Mouse (Mus musculus) midbrain, postnatal 0 days (tissue): ENCODE data around the gene Crlf1. TPM values are rescaled to one million over a fixed set of nuclear protein-coding genes. Genes with fewer than 3 reads are reported as not detected.

ENCODE experiments used
- ATAC-seq: fragments of 200-750 bp; cut with Nextera tagmentation; 2 replicates; pipeline ENCODE4 v1.8.0; 2017; ENCODE audit warnings: moderate number of reproducible peaks, mild to moderate bottlenecking, moderate TSS enrichment, moderate library complexity; ENCODE audit not compliant: low FRiP score
- DNase-seq: peaks from one replicate; pipeline ENCODE4 v3.0.0-alpha.2; 2015; ENCODE audit warnings: low spot score
- H3K27ac ChIP-seq: fragments of 300-500 bp; sonication (generic); 2 replicates; pipeline ENCODE4 v1.5.1; 2014; ENCODE audit warnings: low read depth, mild to moderate bottlenecking, low read length, mixed read lengths
- H3K27me3 ChIP-seq: fragments of 300-500 bp; sonication (generic); 2 replicates; pipeline ENCODE4 v1.6.1; 2014; ENCODE audit warnings: low read length, control low read depth, mixed read lengths; ENCODE audit not compliant: insufficient read depth
- H3K36me3 ChIP-seq: fragments of 300-500 bp; sonication (generic); 2 replicates; pipeline ENCODE4 v1.6.1; 2014; ENCODE audit warnings: low read length, control low read depth, mixed read lengths; ENCODE audit not compliant: insufficient read depth
- H3K4me1 ChIP-seq: fragments of 300-500 bp; sonication (generic); 2 replicates; pipeline ENCODE4 v1.6.1; 2014; ENCODE audit warnings: mild to moderate bottlenecking, control low read depth, antibody characterized with exemption, low read length, mixed read lengths; ENCODE audit not compliant: insufficient read depth
- H3K4me2 ChIP-seq: fragments of 300-500 bp; sonication (generic); 2 replicates; pipeline ENCODE4 v1.6.1; 2014; ENCODE audit warnings: low read depth, mild to moderate bottlenecking, low read length, mixed read lengths; ENCODE audit not compliant: poor library complexity, severe bottlenecking
- H3K4me3 ChIP-seq: fragments of 300-500 bp; sonication (generic); 2 replicates; pipeline ENCODE4 v1.5.1; 2014; ENCODE audit warnings: low read depth, mild to moderate bottlenecking, low read length, moderate library complexity
- H3K9ac ChIP-seq: fragments of 300-500 bp; sonication (generic); replicated peaks from 2 replicates; pipeline ENCODE4 v1.6.1; 2014; ENCODE audit warnings: mild to moderate bottlenecking, low read length, moderate library complexity, mixed read lengths; ENCODE audit not compliant: poor library complexity, severe bottlenecking
- H3K9me3 ChIP-seq: fragments of 300-500 bp; sonication (generic); 2 replicates; pipeline ENCODE4 v1.6.1; 2016; ENCODE audit warnings: low read length, control low read depth
- CTCF ChIP-seq: IDR thresholded peaks from 2 replicates; pipeline ENCODE4 v1.5.1; 2016; ENCODE audit warnings: antibody characterized with exemption, mild to moderate bottlenecking
- WGBS: fragments of 180-500 bp; shearing (Covaris S2); extraction: QIAGEN DNeasy Blood & Tissue Kit; methylation state at CpG from one replicate; pipeline ENCODE4 v1.1.7; 2014; 5-methylcytosine and 5-hydroxymethylcytosine counted together
- polyA plus RNA-seq: library from polyadenylated mRNA; unstranded; fragments of >200 nt; fragmentation: Nextera tagmentation; extraction: Ambion mirVana; gene quantifications from 2 replicates; pipeline ENCODE4 v1.2.1, GENCODE M21; 2015
- total RNA-seq: library from RNA; depleted of rRNA; stranded (reverse); fragments of >200 nt; gene quantifications from 2 replicates; pipeline ENCODE4 v1.2.3, GENCODE M21; 2014

The Crlf1 gene
- total and polyA plus RNA-seq, 2 experiments from 2014 or later = 4.1 to 10.9 TPM

DNA sequence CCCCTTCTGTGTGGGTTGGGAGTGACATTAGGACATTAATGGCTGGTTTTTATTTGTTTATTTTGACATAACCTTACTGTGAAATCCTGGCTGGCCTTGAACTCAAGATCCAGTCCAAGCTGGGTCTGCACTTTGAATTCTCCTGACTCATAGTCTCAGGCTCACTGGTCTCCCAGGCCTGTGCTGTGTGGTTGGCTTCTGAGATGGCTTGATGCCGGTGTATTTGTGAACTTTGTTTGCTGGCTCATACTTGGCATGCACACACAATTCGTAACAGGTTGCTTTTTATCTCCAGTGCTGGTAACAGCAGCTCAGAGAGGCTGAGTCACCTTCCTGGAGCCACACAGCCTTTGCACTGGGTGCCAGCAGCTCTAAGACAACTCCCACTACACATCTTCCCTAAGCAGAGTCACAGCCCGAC lies 36.8 kb downstream of the Crlf1 start:
- H3K27ac ChIP-seq = no peak overlapping the region
- H3K4me1 ChIP-seq = peaks cover 3% of the 10 kb centered on the region; the same call in 1 of the 2 replicates
- H3K9ac ChIP-seq = no peak overlapping the region
- WGBS = 96% methylated on average over 3 of the region's 3 CpGs
- H3K9me3 ChIP-seq = no peaks in the 10 kb centered on the region
- ATAC-seq = no peak
- no peak for TF ChIP-seq CTCF
- H3K27me3 ChIP-seq = no peaks in the 10 kb centered on the region
- H3K36me3 ChIP-seq = peaks cover 35% of the 10 kb centered on the region
- no peak overlapping the region for H3K4me3 ChIP-seq
- no peak for DNase-seq
- no peak overlapping the region for H3K4me2 ChIP-seq

DNA sequence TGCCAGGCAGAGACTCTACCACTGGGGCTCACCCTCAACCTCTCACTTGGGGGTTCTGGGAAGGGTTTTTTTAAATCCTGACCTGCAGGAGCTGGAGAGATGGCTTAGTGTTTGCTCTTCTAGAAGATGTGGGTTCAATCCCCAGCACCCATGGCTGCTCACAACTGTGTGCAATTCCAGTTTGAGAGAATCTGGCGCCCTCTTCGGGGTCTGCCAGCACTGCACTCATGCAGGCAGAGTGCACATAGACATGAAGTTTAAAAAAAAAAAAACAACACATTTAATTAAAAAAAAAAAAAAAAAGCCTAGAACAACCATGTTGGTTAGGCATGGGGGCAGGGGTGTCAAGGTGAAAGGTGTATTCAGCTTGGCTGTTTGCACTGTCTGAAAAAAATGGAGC lies 37.4 kb downstream of the Crlf1 start:
- peaks cover 3% of the 10 kb centered on the region; the same call in 1 of the 2 replicates for H3K4me1 ChIP-seq
- H3K36me3 ChIP-seq = peaks cover 40% of the 10 kb centered on the region
- no peak overlapping the region for H3K4me2 ChIP-seq
- H3K27ac ChIP-seq = no peak overlapping the region
- H3K4me3 ChIP-seq = no peak overlapping the region
- TF ChIP-seq CTCF = peak; percentile 38
- 90% methylated on average over 2 of the region's 2 CpGs for WGBS
- ATAC-seq (no peak), DNase-seq (no peak)
- H3K9ac ChIP-seq = no peak overlapping the region
- no peaks in the 10 kb centered on the region for H3K27me3 ChIP-seq
- no peaks in the 10 kb centered on the region for H3K9me3 ChIP-seq

DNA sequence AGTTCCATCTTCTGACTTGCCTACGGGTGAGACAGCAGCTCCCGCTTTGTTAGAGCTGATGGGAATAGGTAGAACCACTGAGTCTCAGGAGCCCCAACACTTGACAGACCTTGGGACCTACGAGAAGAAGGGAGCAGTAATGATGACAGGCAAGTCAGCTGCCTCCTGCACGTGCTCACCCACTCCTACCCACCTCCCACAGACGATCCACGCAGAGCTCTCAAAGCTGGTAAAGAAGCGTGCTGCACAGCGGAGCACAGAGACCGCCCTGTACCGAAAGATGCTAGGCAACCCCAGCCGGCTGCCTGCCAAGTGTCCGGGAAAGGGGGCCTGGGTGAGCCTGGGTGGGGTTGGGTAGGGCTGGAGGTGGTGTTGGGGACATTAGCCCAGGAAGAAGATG lies 41.3 kb downstream of the Crlf1 start:
- Histone ChIP-seq H3K4me1 (0 out of 2 replicates have a peak, but pooled peaks cover 3% of the 10 kb centered on the region), H3K27ac (no peak overlapping the region), H3K9ac (no peak overlapping the region), H3K27me3 (no peaks in the 10 kb centered on the region), H3K36me3 (peaks cover 51% of the 10 kb centered on the region), H3K9me3 (no peaks in the 10 kb centered on the region), H3K4me3 (no peak overlapping the region), H3K4me2 (no peak overlapping the region)
- WGBS = 94% methylated on average over 12 of the region's 12 CpGs
- DNase-seq (no peak), ATAC-seq (no peak)
- no peak for TF ChIP-seq CTCF

DNA sequence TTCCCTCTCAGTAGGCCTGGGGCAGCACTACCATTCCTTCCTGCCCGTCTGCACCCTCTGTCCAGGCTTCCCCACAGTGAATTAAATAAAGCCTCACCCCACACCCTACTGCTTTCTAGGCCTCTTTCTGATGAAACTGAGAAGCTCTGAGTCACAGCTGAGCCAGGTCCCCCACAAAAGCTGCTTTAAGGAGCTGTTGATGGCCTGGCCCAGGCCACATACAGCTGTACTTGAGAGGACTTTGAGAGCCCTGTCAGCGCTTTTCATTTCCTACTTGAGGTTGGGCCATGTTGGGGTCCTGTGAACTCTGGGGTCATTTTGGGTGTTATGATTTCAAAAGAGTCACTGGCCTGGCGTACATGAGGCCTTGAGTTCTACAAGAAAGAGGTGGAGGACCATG lies 42.3 kb downstream of the Crlf1 start:
- H3K9ac ChIP-seq = no peak overlapping the region
- H3K4me2 ChIP-seq = no peak overlapping the region
- H3K4me1 ChIP-seq = peaks cover 6% of the 10 kb centered on the region; the same call in 1 of the 2 replicates
- H3K27me3 ChIP-seq = no peaks in the 10 kb centered on the region
- TF ChIP-seq CTCF = no peak
- H3K9me3 ChIP-seq = no peaks in the 10 kb centered on the region
- WGBS = 95% methylated on average over 3 of the region's 3 CpGs
- no peak overlapping the region for H3K4me3 ChIP-seq
- no peak for DNase-seq
- no peak overlapping the region for H3K27ac ChIP-seq
- ATAC-seq = no peak
- H3K36me3 ChIP-seq = peaks cover 45% of the 10 kb centered on the region

DNA sequence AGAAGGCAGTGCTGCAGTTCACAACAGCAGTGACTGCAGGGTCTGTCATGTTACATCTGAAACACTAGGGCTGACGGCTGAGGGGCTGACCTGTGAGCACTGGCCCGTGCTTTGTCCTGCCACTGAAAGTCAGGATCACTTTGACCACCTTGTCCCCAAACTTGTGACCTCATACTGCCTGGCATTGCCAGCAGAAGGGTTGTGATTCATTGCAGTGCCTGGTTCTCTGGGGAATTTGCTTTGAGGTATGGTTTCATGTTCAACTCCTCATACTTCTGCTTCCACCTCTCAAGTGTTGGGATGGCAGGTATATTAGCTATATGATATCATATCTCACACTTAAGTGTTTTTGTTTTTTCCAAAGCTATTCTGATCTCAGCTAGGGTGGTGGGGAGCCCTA lies 42.7 kb downstream of the Crlf1 start:
- no peak for ATAC-seq

DNA sequence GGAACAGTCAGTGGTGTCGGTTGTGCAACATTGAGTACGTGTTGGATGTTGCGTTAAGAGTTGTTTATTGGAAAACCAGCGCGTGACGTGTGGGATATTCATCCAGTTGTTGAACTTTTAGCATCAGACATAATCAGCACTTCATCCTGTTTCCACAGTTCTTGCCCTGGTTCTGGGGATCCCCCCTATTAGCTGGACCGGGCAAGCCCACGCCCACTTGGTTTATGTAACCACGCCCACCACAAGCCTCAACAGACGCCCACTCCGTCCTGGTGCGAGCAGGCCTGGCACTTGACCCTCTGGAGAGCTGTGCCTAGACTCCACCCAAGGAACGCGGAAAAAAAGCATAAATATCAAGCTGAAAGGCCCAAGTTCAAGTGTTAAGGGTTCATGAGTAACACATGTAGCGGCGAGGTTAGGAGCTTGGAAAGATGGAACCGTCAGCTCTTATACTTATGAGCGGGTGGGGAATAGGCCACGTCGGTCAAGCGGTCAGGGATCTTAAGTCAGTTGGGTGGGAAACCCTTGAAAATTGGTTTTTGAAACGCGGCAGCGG lies 45.1 kb downstream of the Crlf1 start:
- Histone ChIP-seq H3K4me2 (peak overlapping the region; percentile 95), H3K36me3 (peaks cover 25% of the 10 kb centered on the region), H3K4me1 (peaks cover 16% of the 10 kb centered on the region), H3K27ac (peak overlapping the region; percentile 90), H3K9ac (peak overlapping the region; percentile 62), H3K9me3 (no peaks in the 10 kb centered on the region), H3K27me3 (no peaks in the 10 kb centered on the region), H3K4me3 (peak overlapping the region; percentile 82)
- no peak for ATAC-seq
- no peak for TF ChIP-seq CTCF
- DNase-seq = peak; percentile 48
- WGBS = 15% methylated on average over 24 of the region's 24 CpGs

More for the DNA sequence above, 42.7 kb downstream of the Crlf1 start:
- WGBS = 85% methylated on average over 2 of the region's 2 CpGs
- Histone ChIP-seq H3K9me3 (no peaks in the 10 kb centered on the region), H3K4me3 (no peak overlapping the region), H3K9ac (no peak overlapping the region), H3K27ac (no peak overlapping the region), H3K27me3 (no peaks in the 10 kb centered on the region), H3K36me3 (peaks cover 45% of the 10 kb centered on the region), H3K4me2 (no peak overlapping the region), H3K4me1 (peaks cover 10% of the 10 kb centered on the region)
- no peak for DNase-seq
- TF ChIP-seq CTCF = no peak
